Mouse (Mus musculus) heart, embryonic 15.5 days (tissue): ENCODE results near the gene Dnah8. TPM values are rescaled to one million over a fixed set of nuclear protein-coding genes. Genes with fewer than 3 reads are reported as not detected.

Experiments
- ATAC-seq: fragments of 200-750 bp; cut with Nextera tagmentation; replicated peaks from 2 replicates; pipeline ENCODE4 v1.8.0; 2017; ENCODE audit warnings: low read depth, moderate TSS enrichment; ENCODE audit not compliant: insufficient number of reproducible peaks, insufficient read depth, low FRiP score
- H3K27ac ChIP-seq: fragments of 300-500 bp; sonication (generic); 2 replicates; pipeline ENCODE4 v1.5.1; 2015; ENCODE audit warnings: mild to moderate bottlenecking, inconsistent platforms
- H3K27me3 ChIP-seq: fragments of 300-500 bp; sonication (generic); 2 replicates; pipeline ENCODE4 v1.6.1; 2015; ENCODE audit warnings: inconsistent platforms
- H3K36me3 ChIP-seq: fragments of 300-500 bp; sonication (generic); 2 replicates; pipeline ENCODE4 v1.6.1; 2015; ENCODE audit warnings: mild to moderate bottlenecking, inconsistent platforms
- H3K4me1 ChIP-seq: fragments of 300-500 bp; sonication (generic); replicated peaks from 2 replicates; pipeline ENCODE4 v1.6.1; 2015; ENCODE audit warnings: inconsistent platforms
- H3K4me2 ChIP-seq: fragments of 300-500 bp; sonication (generic); 2 replicates; pipeline ENCODE4 v1.6.1; 2015; ENCODE audit warnings: inconsistent platforms, mild to moderate bottlenecking, moderate library complexity
- H3K4me3 ChIP-seq: fragments of 300-500 bp; sonication (generic); 2 replicates; pipeline ENCODE4 v1.5.1; 2015; ENCODE audit warnings: mild to moderate bottlenecking, inconsistent platforms
- H3K9ac ChIP-seq: fragments of 300-500 bp; sonication (generic); 2 replicates; pipeline ENCODE4 v1.6.1; 2015; ENCODE audit warnings: mild to moderate bottlenecking, inconsistent platforms
- H3K9me3 ChIP-seq: fragments of 300-500 bp; sonication (generic); replicated peaks from 2 replicates; pipeline ENCODE4 v1.6.1; 2016; ENCODE audit warnings: inconsistent platforms
- WGBS: fragments of 180-500 bp; shearing (Covaris S2); methylation state at CpG from one replicate; pipeline ENCODE4 v1.1.7; 2015; ENCODE audit warnings: mixed read lengths; 5-methylcytosine and 5-hydroxymethylcytosine counted together
- polyA plus RNA-seq: library from polyadenylated mRNA; unstranded; fragments of >200 nt; fragmentation: Nextera tagmentation; extraction: Ambion mirVana; gene quantifications from 2 replicates; pipeline ENCODE4 v1.2.1, GENCODE M21; 2015

Dnah8 gene
- polyA plus RNA-seq, 1 experiment from 2014 or later = 1.3 TPM

GRCm38 (mm10) chr17:30727788-30728187, 103.6 kb downstream of the Dnah8 start:
- Histone ChIP-seq H3K27me3 (no peaks in the 10 kb centered on the region), H3K4me3 (no peak overlapping the region), H3K9ac (no peak overlapping the region), H3K9me3 (no peaks in the 10 kb centered on the region), H3K36me3 (no peaks in the 10 kb centered on the region), H3K4me2 (no peak overlapping the region), H3K27ac (no peak overlapping the region), H3K4me1 (no peaks in the 10 kb centered on the region)
- 58% methylated on average over 4 of the region's 4 CpGs for WGBS
- ATAC-seq = no peak

- H3K4me3 ChIP-seq = no peak overlapping the region
- no peak for ATAC-seq
- peaks cover 3% of the 10 kb centered on the region for H3K9me3 ChIP-seq
- WGBS = 72% methylated on average over 3 of the region's 3 CpGs
- no peaks in the 10 kb centered on the region for H3K36me3 ChIP-seq
- H3K4me2 ChIP-seq = no peak overlapping the region
- no peaks in the 10 kb centered on the region for H3K4me1 ChIP-seq
- H3K27me3 ChIP-seq = no peaks in the 10 kb centered on the region
- H3K9ac ChIP-seq = no peak overlapping the region
- H3K27ac ChIP-seq = no peak overlapping the region
These were observed 108.6 kb downstream of the Dnah8 start for GRCm38 (mm10) chr17:30732736-30733135.

- no peaks in the 10 kb centered on the region for H3K27me3 ChIP-seq
- no peak overlapping the region for H3K27ac ChIP-seq
- H3K9me3 ChIP-seq = peaks cover 3% of the 10 kb centered on the region
- ATAC-seq = no peak
- WGBS = 83% methylated on average over 8 of the region's 8 CpGs
- no peak overlapping the region for H3K4me3 ChIP-seq
- H3K36me3 ChIP-seq = no peaks in the 10 kb centered on the region
- no peak overlapping the region for H3K9ac ChIP-seq
- no peaks in the 10 kb centered on the region for H3K4me1 ChIP-seq
- no peak overlapping the region for H3K4me2 ChIP-seq
These were observed 110.6 kb downstream of the Dnah8 start for GRCm38 (mm10) chr17:30734770-30735169.

GRCm38 (mm10) chr17:30735454-30735853, 111.3 kb downstream of the Dnah8 start:
- Histone ChIP-seq H3K4me1 (no peaks in the 10 kb centered on the region), H3K9ac (no peak overlapping the region), H3K9me3 (peaks cover 3% of the 10 kb centered on the region), H3K4me2 (no peak overlapping the region), H3K27ac (no peak overlapping the region), H3K27me3 (no peaks in the 10 kb centered on the region), H3K4me3 (no peak overlapping the region), H3K36me3 (no peaks in the 10 kb centered on the region)
- WGBS = 91% methylated on average over 2 of the region's 2 CpGs
- ATAC-seq = no peak

- Histone ChIP-seq H3K27ac (no peak overlapping the region), H3K9me3 (peaks cover 3% of the 10 kb centered on the region), H3K4me3 (no peak overlapping the region), H3K9ac (no peak overlapping the region), H3K27me3 (no peaks in the 10 kb centered on the region), H3K4me1 (no peaks in the 10 kb centered on the region), H3K36me3 (no peaks in the 10 kb centered on the region), H3K4me2 (no peak overlapping the region)
- no peak for ATAC-seq
- WGBS = 42% methylated on average over 6 of the region's 6 CpGs
These were observed 113.6 kb downstream of the Dnah8 start for GRCm38 (mm10) chr17:30737797-30738196.

- Histone ChIP-seq H3K9me3 (peaks cover 3% of the 10 kb centered on the region), H3K4me1 (no peaks in the 10 kb centered on the region), H3K4me2 (no peak overlapping the region), H3K9ac (no peak overlapping the region), H3K4me3 (no peak overlapping the region), H3K27me3 (no peaks in the 10 kb centered on the region), H3K27ac (no peak overlapping the region), H3K36me3 (no peaks in the 10 kb centered on the region)
- ATAC-seq = no peak
- WGBS = 80% methylated on average over 3 of the region's 3 CpGs
These were observed 115.6 kb downstream of the Dnah8 start for GRCm38 (mm10) chr17:30739769-30740168.

- Histone ChIP-seq H3K27me3 (no peaks in the 10 kb centered on the region; the same call in 1 of the 2 replicates), H3K4me1 (no peaks in the 10 kb centered on the region), H3K27ac (no peak overlapping the region), H3K4me2 (no peak overlapping the region), H3K4me3 (no peak overlapping the region), H3K9me3 (no peaks in the 10 kb centered on the region), H3K9ac (no peak overlapping the region), H3K36me3 (no peaks in the 10 kb centered on the region)
- WGBS = 76% methylated on average over 3 of the region's 3 CpGs
- no peak for ATAC-seq
These were observed 119.8 kb downstream of the Dnah8 start for GRCm38 (mm10) chr17:30743947-30744346.

- H3K27me3 ChIP-seq = no peaks in the 10 kb centered on the region; the same call in 1 of the 2 replicates
- H3K4me2 ChIP-seq = no peak overlapping the region
- H3K4me1 ChIP-seq = no peaks in the 10 kb centered on the region
- 61% methylated on average over 29 of the region's 29 CpGs for WGBS
- H3K9ac ChIP-seq = no peak overlapping the region
- H3K36me3 ChIP-seq = no peaks in the 10 kb centered on the region
- H3K9me3 ChIP-seq = no peaks in the 10 kb centered on the region
- ATAC-seq = no peak
- H3K4me3 ChIP-seq = no peak overlapping the region
- H3K27ac ChIP-seq = no peak overlapping the region
These were observed 122.2 kb downstream of the Dnah8 start for GRCm38 (mm10) chr17:30746056-30747024.

- 77% methylated on average over 12 of the region's 12 CpGs for WGBS
- Histone ChIP-seq H3K9ac (no peak overlapping the region), H3K4me3 (no peak overlapping the region), H3K36me3 (no peaks in the 10 kb centered on the region), H3K9me3 (no peaks in the 10 kb centered on the region), H3K27me3 (no peaks in the 10 kb centered on the region; the same call in 1 of the 2 replicates), H3K27ac (no peak overlapping the region), H3K4me2 (no peak overlapping the region), H3K4me1 (no peaks in the 10 kb centered on the region)
- ATAC-seq = no peak
These were observed 125.2 kb downstream of the Dnah8 start for GRCm38 (mm10) chr17:30749391-30749790.

GRCm38 (mm10) chr17:30750269-30750668, 126.1 kb downstream of the Dnah8 start:
- no peak overlapping the region for H3K4me2 ChIP-seq
- H3K4me1 ChIP-seq = no peaks in the 10 kb centered on the region
- H3K9me3 ChIP-seq = no peaks in the 10 kb centered on the region
- no peaks in the 10 kb centered on the region for H3K36me3 ChIP-seq
- H3K27ac ChIP-seq = no peak overlapping the region
- no peak overlapping the region for H3K4me3 ChIP-seq
- H3K27me3 ChIP-seq = no peaks in the 10 kb centered on the region; the same call in 1 of the 2 replicates
- WGBS = 42% methylated on average over 6 of the region's 6 CpGs
- ATAC-seq = no peak
- H3K9ac ChIP-seq = no peak overlapping the region

- no peaks in the 10 kb centered on the region for H3K27me3 ChIP-seq
- H3K9me3 ChIP-seq = no peaks in the 10 kb centered on the region
- no peaks in the 10 kb centered on the region for H3K4me1 ChIP-seq
- H3K9ac ChIP-seq = no peak overlapping the region
- no peak overlapping the region for H3K4me3 ChIP-seq
- no peak for ATAC-seq
- 64% methylated on average over 12 of the region's 12 CpGs for WGBS
- no peak overlapping the region for H3K27ac ChIP-seq
- no peaks in the 10 kb centered on the region for H3K36me3 ChIP-seq
- no peak overlapping the region for H3K4me2 ChIP-seq
These were observed 128.2 kb downstream of the Dnah8 start for GRCm38 (mm10) chr17:30752370-30752818.

- WGBS = 83% methylated on average over 6 of the region's 6 CpGs
These were observed 129.0 kb downstream of the Dnah8 start for GRCm38 (mm10) chr17:30753201-30753600.

More at GRCm38 (mm10) chr17:30753201-30753600, 129.0 kb downstream of the Dnah8 start:
- Histone ChIP-seq H3K4me2 (no peak overlapping the region), H3K27me3 (no peaks in the 10 kb centered on the region), H3K9me3 (no peaks in the 10 kb centered on the region), H3K4me1 (no peaks in the 10 kb centered on the region), H3K36me3 (no peaks in the 10 kb centered on the region), H3K9ac (no peak overlapping the region), H3K4me3 (no peak overlapping the region), H3K27ac (no peak overlapping the region)
- ATAC-seq = no peak
